Mouse (Mus musculus) hindbrain, postnatal 0 days (tissue): ENCODE data around the gene Trnau1ap. TPM values are rescaled to one million over a fixed set of nuclear protein-coding genes. Genes with fewer than 3 reads are reported as not detected.

Experiments
- ATAC-seq: fragments of 200-750 bp; cut with Nextera tagmentation; 2 replicates; pipeline ENCODE4 v1.8.0; 2017; ENCODE audit warnings: mild to moderate bottlenecking, moderate TSS enrichment, moderate library complexity
- DNase-seq: peaks from one replicate; pipeline ENCODE4 v3.0.0-alpha.2; 2015; ENCODE audit warnings: low spot score
- H3K27ac ChIP-seq: fragments of 300-500 bp; sonication (generic); 2 replicates; pipeline ENCODE4 v1.5.1; 2014; ENCODE audit warnings: mild to moderate bottlenecking
- H3K27me3 ChIP-seq: fragments of 300-500 bp; sonication (generic); 2 replicates; pipeline ENCODE4 v1.6.1; 2014; ENCODE audit warnings: low read length, mixed read lengths; ENCODE audit not compliant: insufficient read depth
- H3K36me3 ChIP-seq: fragments of 300-500 bp; sonication (generic); 2 replicates; pipeline ENCODE4 v1.6.1; 2014; ENCODE audit warnings: low read length, mixed read lengths; ENCODE audit not compliant: insufficient read depth
- H3K4me1 ChIP-seq: fragments of 300-500 bp; sonication (generic); 2 replicates; pipeline ENCODE4 v1.6.1; 2014; ENCODE audit warnings: antibody characterized with exemption, low read length, mixed read lengths; ENCODE audit not compliant: insufficient read depth
- H3K4me2 ChIP-seq: fragments of 300-500 bp; sonication (generic); 2 replicates; pipeline ENCODE4 v1.6.1; 2014; ENCODE audit warnings: low read depth, mild to moderate bottlenecking, low read length, moderate library complexity, mixed read lengths
- H3K4me3 ChIP-seq: fragments of 300-500 bp; sonication (generic); 2 replicates; pipeline ENCODE4 v1.5.1; 2014; ENCODE audit warnings: low read length
- H3K9ac ChIP-seq: fragments of 300-500 bp; sonication (generic); replicated peaks from 2 replicates; pipeline ENCODE4 v1.6.1; 2014; ENCODE audit warnings: mild to moderate bottlenecking, low read length, moderate library complexity, mixed read lengths
- H3K9me3 ChIP-seq: fragments of 300-500 bp; sonication (generic); 2 replicates; pipeline ENCODE4 v1.6.1; 2016; ENCODE audit warnings: low read length, mixed read lengths
- CTCF ChIP-seq: IDR thresholded peaks from 2 replicates; pipeline ENCODE4 v1.5.1; 2016; ENCODE audit warnings: antibody characterized with exemption, control low read depth, low read depth
- WGBS: fragments of 180-500 bp; shearing (Covaris S2); extraction: QIAGEN DNeasy Blood & Tissue Kit; methylation state at CpG from one replicate; pipeline ENCODE4 v1.1.7; 2014; 5-methylcytosine and 5-hydroxymethylcytosine counted together
- polyA plus RNA-seq: library from polyadenylated mRNA; unstranded; fragments of >200 nt; fragmentation: Nextera tagmentation; extraction: Ambion mirVana; gene quantifications from 2 replicates; pipeline ENCODE4 v1.2.1, GENCODE M21; 2015
- total RNA-seq: library from RNA; depleted of rRNA; stranded (reverse); fragments of >200 nt; gene quantifications from 2 replicates; pipeline ENCODE4 v1.2.3, GENCODE M21; 2014

Trnau1ap gene
- total and polyA plus RNA-seq, 2 experiments from 2014 or later: 53.2 to 56.6 TPM

DNA sequence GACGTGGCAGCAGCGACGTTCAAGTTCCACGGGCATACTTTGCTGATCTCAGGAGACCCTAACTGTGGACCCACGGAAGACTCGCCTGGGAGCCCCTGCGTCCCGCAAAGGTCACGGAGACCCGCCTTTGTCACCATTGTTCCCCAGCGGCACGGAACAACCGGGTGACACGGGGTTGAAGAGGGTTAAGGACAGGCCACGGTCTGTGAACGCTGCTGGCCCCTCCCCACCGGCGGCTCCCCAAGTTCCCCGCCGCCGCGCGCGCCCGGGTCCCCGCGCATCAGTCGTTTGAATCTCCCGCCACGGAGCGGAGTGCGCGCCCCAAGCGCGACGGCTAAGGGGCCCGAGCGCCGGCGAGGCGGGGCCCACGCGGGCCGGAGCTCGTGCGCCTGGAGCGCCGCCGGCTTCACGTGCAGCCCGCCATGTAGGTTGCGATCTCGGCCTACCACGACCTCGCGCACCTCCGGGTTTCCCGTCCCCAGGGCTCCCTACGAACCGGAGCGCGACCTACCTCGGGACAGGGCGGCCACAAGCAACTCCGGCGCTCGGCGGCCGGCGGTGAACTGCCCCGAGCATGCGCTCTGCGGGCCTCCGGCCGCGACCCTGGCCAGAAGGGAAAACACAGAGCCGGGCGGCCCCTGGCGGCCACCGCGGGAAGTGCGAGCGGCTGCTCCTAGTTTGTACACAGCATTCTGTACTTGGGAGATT is 16.0 kb upstream of the Trnau1ap start:
- Histone ChIP-seq H3K36me3 (no peaks in the 10 kb centered on the region), H3K27ac (peak overlapping the region; percentile 58; the same call in 1 of the 2 replicates), H3K9me3 (no peaks in the 10 kb centered on the region), H3K4me2 (peak overlapping the region; percentile 97), H3K9ac (peak overlapping the region; percentile 64), H3K27me3 (no peaks in the 10 kb centered on the region), H3K4me1 (peaks cover 10% of the 10 kb centered on the region), H3K4me3 (peak overlapping the region; percentile 84)
- ATAC-seq (peak; percentile 95), DNase-seq (peak; percentile 94)
- peak; percentile 86 for TF ChIP-seq CTCF
- 1% methylated on average over 69 of the region's 83 CpGs for WGBS

DNA sequence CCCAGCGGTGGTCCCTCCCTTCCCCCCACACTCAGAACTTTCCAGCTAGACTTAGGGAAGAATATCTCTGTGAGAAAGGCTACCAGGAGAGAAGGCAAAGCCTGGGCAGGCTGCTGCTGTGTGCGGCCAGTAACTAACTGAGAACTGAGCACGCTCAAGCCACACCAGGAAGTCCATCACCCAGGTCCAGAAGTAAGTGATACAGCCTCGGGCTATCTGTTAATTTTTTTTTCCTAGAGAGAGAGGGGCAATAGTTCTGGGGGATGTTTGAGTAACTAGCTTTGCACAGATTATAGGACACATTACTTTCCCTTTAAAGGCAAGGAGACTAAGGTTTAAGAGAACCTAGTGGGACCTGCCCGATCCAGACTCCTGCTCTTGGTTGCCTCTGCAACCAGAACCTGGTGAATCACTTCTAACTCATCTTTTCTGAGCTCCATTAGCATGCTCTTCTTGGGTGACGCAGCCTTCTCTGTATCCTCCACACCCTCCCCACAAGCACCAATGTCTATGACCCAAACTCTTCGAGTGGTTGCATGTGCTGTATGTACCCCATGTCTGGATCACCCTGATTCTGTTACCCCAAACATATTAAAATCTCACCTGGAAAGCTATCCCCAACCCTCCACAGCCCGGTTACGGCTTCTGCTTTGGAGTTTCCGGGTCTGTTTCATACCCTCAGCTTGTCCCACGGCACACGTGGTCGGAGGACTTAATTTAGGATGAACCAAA is 15.2 kb upstream of the Trnau1ap start:
- ATAC-seq (0 out of 2 replicates have a peak, but pooled peaks have one; percentile 3), DNase-seq (no peak)
- H3K4me3 ChIP-seq: peak overlapping the region; percentile 84
- no peaks in the 10 kb centered on the region for H3K36me3 ChIP-seq
- H3K4me2 ChIP-seq: peak overlapping the region; percentile 97
- no peak for TF ChIP-seq CTCF
- H3K27me3 ChIP-seq: no peaks in the 10 kb centered on the region
- WGBS: 8% methylated on average over 13 of the region's 13 CpGs
- peak overlapping the region; percentile 64 for H3K9ac ChIP-seq
- peaks cover 10% of the 10 kb centered on the region for H3K4me1 ChIP-seq
- no peak overlapping the region for H3K27ac ChIP-seq
- H3K9me3 ChIP-seq: no peaks in the 10 kb centered on the region

DNA sequence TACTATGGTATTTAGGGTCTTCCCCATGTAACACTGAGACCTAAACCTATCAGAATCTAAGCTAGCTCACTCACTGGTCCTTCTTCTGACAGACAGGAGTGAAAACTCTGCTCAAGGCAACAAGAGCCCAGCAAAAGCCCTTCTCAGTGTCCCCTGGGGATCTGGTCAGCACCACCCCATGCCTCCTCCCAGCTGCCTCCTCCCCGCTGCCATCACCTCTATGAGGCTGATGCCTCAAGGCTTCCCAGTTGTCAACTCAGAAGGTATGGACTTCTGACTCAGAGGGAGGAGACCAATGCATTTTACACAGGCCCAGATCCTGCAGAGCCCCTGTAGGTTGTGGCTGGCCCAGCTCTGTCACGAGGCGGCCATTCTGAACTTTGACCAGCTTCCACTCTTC is 12.1 kb upstream of the Trnau1ap start:
- no peak for TF ChIP-seq CTCF
- H3K4me3 ChIP-seq: no peak overlapping the region
- no peak overlapping the region for H3K4me2 ChIP-seq
- H3K36me3 ChIP-seq: no peaks in the 10 kb centered on the region
- no peak overlapping the region for H3K27ac ChIP-seq
- DNase-seq (no peak), ATAC-seq (no peak)
- WGBS: 94% methylated on average over 3 of the region's 3 CpGs
- no peak overlapping the region for H3K9ac ChIP-seq
- H3K9me3 ChIP-seq: no peaks in the 10 kb centered on the region
- no peaks in the 10 kb centered on the region for H3K27me3 ChIP-seq
- peaks cover 10% of the 10 kb centered on the region for H3K4me1 ChIP-seq

DNA sequence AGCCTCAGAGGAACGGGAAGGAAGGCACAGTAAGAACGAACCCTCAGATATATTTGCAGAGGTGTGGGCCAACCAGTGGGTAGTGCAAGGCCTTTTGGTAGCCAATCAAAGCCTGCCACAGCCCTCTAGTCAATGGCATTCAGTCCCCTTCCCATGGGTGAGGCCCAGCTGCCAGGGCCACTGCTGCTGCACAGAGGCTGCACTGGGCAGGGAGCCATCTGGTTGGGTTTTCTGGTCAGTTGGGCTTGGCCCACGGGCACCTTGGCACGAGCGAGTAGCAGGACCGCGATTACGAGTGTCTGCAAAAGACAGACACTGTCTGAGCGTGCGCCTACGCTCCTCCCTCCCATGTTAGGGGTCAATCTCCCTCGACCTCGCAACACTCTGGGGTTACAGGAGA is 9.6 kb upstream of the Trnau1ap start:
- no peak for TF ChIP-seq CTCF
- peak; percentile 68 for DNase-seq
- Histone ChIP-seq H3K4me1 (no peaks in the 10 kb centered on the region), H3K9me3 (no peaks in the 10 kb centered on the region), H3K27me3 (no peaks in the 10 kb centered on the region), H3K27ac (no peak overlapping the region), H3K4me2 (no peak overlapping the region), H3K4me3 (no peak overlapping the region), H3K36me3 (peaks cover 4% of the 10 kb centered on the region), H3K9ac (no peak overlapping the region)
- ATAC-seq: peak; percentile 69; the same call in 1 of the 2 replicates
- WGBS: 68% methylated on average over 13 of the region's 13 CpGs

DNA sequence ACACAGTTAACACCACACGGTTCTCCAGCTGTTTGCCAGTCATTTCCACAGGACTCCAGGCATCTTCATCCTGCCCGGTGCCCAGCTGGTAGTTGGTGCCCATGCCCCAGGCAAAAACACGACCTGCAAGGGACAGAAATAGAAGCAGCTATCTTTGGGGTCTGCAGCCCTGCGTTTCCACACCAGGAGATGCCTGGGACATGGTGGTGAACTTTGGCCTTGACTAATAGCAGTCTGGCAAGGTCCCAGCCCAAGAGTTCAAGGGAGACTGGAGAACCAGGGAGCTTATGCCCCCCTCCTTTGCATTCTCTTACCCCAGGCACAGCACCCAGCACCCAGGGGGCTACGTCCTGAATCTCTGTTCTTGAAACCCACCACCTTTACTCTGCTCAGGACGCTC is 3.5 kb upstream of the Trnau1ap start:
- no peak for TF ChIP-seq CTCF
- H3K4me2 ChIP-seq: no peak overlapping the region
- ATAC-seq: no peak
- no peak overlapping the region for H3K4me3 ChIP-seq
- peaks cover 17% of the 10 kb centered on the region for H3K36me3 ChIP-seq
- DNase-seq: no peak
- no peaks in the 10 kb centered on the region for H3K27me3 ChIP-seq
- H3K9me3 ChIP-seq: no peaks in the 10 kb centered on the region
- peaks cover 8% of the 10 kb centered on the region for H3K4me1 ChIP-seq
- WGBS: 86% methylated on average over 6 of the region's 6 CpGs
- H3K9ac ChIP-seq: no peak overlapping the region
- H3K27ac ChIP-seq: no peak overlapping the region

DNA sequence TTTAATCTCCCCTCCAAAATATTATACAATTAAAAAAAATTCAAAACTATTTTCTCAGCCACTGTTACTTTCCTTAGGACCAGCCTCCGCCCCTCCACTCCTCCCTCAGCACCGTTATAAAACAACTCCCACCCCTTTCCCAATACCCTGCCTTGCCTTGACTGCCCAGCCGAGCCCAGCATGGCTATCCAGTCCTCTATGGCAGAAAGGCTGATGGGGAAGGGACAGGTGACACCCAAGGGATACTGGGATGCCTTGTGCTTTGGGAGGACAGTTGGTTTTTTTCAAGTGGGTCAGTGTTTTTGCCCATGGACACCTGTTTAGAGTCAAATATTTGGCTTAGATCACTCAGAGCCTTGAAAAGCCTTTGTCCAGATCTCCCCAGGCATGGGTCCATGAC is 2.6 kb upstream of the Trnau1ap start:
- no peak for ATAC-seq
- Histone ChIP-seq H3K4me2 (no peak overlapping the region), H3K4me3 (no peak overlapping the region), H3K27me3 (no peaks in the 10 kb centered on the region), H3K9ac (no peak overlapping the region), H3K4me1 (peaks cover 9% of the 10 kb centered on the region), H3K36me3 (peaks cover 17% of the 10 kb centered on the region), H3K9me3 (no peaks in the 10 kb centered on the region), H3K27ac (no peak overlapping the region)
- DNase-seq: no peak
- TF ChIP-seq CTCF: no peak
- WGBS: 76% methylated on average over 3 of the region's 3 CpGs
